Mouse (Mus musculus): ENCODE data around the gene Ugt1a7c. TPM values are rescaled to one million over a fixed set of nuclear protein-coding genes. Genes with fewer than 3 reads are reported as not detected.

Gene Ugt1a7c
- polyA plus RNA-seq, 1 experiment from 2014 or later, result 2.8 TPM

DNA sequence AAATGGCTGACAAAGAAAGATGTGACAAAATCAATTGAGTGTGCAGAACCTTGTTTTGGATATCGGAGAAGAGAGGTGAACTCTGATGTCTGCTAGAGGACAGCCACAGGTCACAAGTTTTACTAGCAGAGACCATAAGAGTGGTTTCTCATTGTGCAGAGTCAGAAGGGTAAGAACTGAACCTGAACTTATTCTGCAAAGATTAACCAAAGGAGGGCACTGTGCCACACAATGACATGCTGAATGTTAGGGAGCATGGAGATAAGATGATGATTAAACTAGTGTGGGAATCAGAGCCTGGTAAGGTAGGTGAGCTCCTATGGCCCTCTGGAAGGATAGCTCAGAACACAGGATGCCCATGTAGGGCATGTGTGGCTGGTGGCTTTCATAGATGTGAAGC, 100.8 kb downstream of the Ugt1a7c start:
- Histone ChIP-seq H3K4me1 (replicated peaks; ENCODE audit: control insufficient read depth, insufficient read depth, low read length) (no peaks in the 10 kb centered on the region), H3K27me3 (replicated peaks; ENCODE audit: control insufficient read depth, insufficient read depth, low read length) (no peaks in the 10 kb centered on the region), H3K9me3 (ENCODE audit: control insufficient read depth, low read length) (no peaks in the 10 kb centered on the region), H3K36me3 (ENCODE audit: control insufficient read depth, insufficient read depth, low read length) (no peaks in the 10 kb centered on the region), H3K27ac (ENCODE audit: low read depth, low read length) (no peak overlapping the region), H3K4me2 (no peak overlapping the region), H3K4me3 (ENCODE audit: low read depth, low read length) (no peak overlapping the region), H3K9ac (ENCODE audit: low read depth, low read length) (no peak overlapping the region)
- ATAC-seq (replicated peaks; ENCODE audit: low FRiP score) (no peak), DNase-seq (ENCODE audit: low spot score) (no peak)
- WGBS, result 90% methylated on average over 1 of the region's 1 CpGs

DNA sequence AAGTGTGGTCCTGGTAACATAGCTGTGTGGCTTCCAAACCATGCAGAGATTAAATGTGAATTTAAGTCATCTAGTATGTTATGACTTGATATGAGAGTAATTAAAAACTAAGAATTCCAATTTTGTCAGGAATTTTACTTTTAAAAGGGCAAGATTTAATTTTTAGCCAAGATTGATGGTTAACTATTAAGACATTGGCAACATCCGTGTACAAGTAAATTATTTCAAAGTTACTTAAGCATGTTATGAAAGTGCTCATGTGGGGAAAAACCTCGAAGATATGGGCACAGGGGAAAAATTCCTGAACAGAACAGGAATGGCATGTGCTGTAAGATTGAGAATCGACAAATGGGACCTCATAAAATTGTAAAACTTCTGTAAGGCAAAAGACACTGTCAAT, 102.6 kb downstream of the Ugt1a7c start:
- Histone ChIP-seq H3K36me3 (ENCODE audit: control insufficient read depth, insufficient read depth, low read length) (no peaks in the 10 kb centered on the region), H3K27me3 (replicated peaks; ENCODE audit: control insufficient read depth, insufficient read depth, low read length) (no peaks in the 10 kb centered on the region), H3K27ac (ENCODE audit: low read depth, low read length) (no peak overlapping the region), H3K9ac (ENCODE audit: low read depth, low read length) (no peak overlapping the region), H3K9me3 (ENCODE audit: control insufficient read depth, low read length) (no peaks in the 10 kb centered on the region), H3K4me2 (no peak overlapping the region), H3K4me1 (replicated peaks; ENCODE audit: control insufficient read depth, insufficient read depth, low read length) (no peaks in the 10 kb centered on the region), H3K4me3 (ENCODE audit: low read depth, low read length) (no peak overlapping the region)
- WGBS, result 67% methylated on average over 3 of the region's 3 CpGs
- ATAC-seq (replicated peaks; ENCODE audit: low FRiP score) (no peak), DNase-seq (ENCODE audit: low spot score) (no peak)

DNA sequence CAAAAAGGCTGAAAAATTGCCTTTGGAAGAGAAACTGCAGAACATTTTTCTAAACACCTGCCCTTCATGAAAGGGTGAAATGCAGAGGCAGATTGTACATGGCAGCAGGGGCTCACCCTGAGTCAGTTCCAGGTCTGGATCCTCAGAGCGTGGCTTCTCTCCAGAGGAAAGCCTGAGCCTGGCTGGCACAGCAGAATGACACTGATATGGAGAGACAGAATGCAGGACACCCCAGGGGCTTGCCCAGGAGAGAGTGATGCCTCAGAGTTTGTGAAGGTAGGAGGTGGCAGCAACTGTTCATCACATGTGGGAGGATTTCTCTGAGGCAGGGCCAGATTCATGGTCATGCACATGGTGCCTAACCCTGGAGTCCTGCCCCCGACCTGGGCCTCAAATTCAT, 105.1 kb downstream of the Ugt1a7c start:
- no peak for ATAC-seq (replicated peaks; ENCODE audit: low FRiP score)

DNA sequence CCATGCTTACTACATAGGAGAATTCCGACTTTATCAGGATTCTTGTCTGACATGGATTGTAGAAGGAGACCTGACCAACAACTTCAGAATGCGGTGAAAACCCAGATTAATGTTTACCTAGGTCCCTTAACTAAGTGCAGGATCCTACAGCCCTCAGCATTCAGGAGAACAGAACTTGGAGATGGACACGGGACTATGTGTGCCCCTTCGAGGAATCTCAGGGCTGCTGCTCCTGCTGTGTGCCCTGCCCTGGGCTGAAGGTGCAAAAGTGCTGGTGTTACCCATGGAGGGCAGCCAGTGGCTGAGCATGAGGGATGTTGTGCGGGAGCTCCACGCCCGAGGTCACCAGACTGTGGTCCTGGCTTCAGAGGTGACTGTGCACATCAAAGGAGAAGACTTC, 105.6 kb downstream of the Ugt1a7c start, which contains the start of gene Ugt1a2:
Gene Ugt1a2 (plus strand): TSS at position 146 of the 400 bp plus-strand sequence.
- no peak within 1 kb of the TSS for H3K27ac ChIP-seq (ENCODE audit: low read depth, low read length)
- H3K4me2 ChIP-seq, result no peak within 1 kb of the TSS
- H3K36me3 ChIP-seq (ENCODE audit: control insufficient read depth, insufficient read depth, low read length), result no peaks in the 10 kb centered on the region
- H3K9ac ChIP-seq (ENCODE audit: low read depth, low read length), result no peak within 1 kb of the TSS
- ATAC-seq (replicated peaks; ENCODE audit: low FRiP score), result no peak
- no peaks in the 10 kb centered on the region for H3K27me3 ChIP-seq (replicated peaks; ENCODE audit: control insufficient read depth, insufficient read depth, low read length)
- H3K4me1 ChIP-seq (replicated peaks; ENCODE audit: control insufficient read depth, insufficient read depth, low read length), result no peaks in the 10 kb centered on the region
- no peaks in the 10 kb centered on the region; the same call in 1 of the 2 replicates for H3K9me3 ChIP-seq (ENCODE audit: control insufficient read depth, low read length)
- no peak for DNase-seq (ENCODE audit: low spot score)
- H3K4me3 ChIP-seq (ENCODE audit: low read depth, low read length), result no peak within 1 kb of the TSS
- 64% methylated on average over 7 of the region's 7 CpGs for WGBS

More for the DNA sequence above, 105.1 kb downstream of the Ugt1a7c start:
- H3K4me1 ChIP-seq (replicated peaks; ENCODE audit: control insufficient read depth, insufficient read depth, low read length), result no peaks in the 10 kb centered on the region
- H3K27ac ChIP-seq (ENCODE audit: low read depth, low read length), result no peak overlapping the region
- no peaks in the 10 kb centered on the region; the same call in 1 of the 2 replicates for H3K9me3 ChIP-seq (ENCODE audit: control insufficient read depth, low read length)
- no peak overlapping the region for H3K4me2 ChIP-seq
- DNase-seq (ENCODE audit: low spot score), result no peak
- WGBS, result 73% methylated on average over 2 of the region's 2 CpGs
- no peaks in the 10 kb centered on the region for H3K36me3 ChIP-seq (ENCODE audit: control insufficient read depth, insufficient read depth, low read length)
- no peak overlapping the region for H3K9ac ChIP-seq (ENCODE audit: low read depth, low read length)
- H3K4me3 ChIP-seq (ENCODE audit: low read depth, low read length), result no peak overlapping the region
- no peaks in the 10 kb centered on the region for H3K27me3 ChIP-seq (replicated peaks; ENCODE audit: control insufficient read depth, insufficient read depth, low read length)

DNA sequence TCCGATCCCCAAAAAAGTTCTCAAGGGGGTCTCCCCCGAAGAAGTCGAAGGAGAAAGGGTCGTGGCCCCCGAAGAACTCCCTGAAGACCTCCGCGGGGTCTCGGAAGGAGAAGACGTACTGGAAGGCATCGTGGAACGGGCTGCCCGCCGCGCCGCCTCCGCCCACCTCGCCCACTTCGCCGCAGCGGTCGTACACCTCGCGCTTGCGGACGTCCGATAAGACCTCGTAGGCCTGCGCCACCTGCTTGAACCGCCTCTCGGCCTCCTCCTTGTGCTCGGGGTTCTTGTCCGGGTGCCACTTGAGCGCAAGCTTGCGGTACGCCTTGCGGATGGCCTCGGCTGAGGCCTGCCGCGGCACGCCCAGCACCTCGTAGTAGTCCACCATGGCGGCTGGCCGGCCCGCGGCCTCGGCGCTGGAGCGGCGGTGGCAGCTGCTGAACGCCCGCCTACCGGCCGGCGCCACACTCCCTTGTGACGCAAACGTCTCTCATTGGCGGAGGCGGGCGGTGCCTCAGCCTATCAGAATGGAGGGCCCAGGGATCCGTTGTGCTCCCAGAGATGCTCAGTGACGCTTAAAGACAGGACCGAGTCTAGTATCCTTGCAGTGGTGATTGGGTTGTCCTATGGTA, 110.5 kb downstream of the Ugt1a7c start, which contains the start of gene Dnajb3:
Gene Dnajb3 (minus strand): TSS at position 489 of the 629 bp plus-strand sequence.
- peak within 1 kb of the TSS; percentile 83 for H3K27ac ChIP-seq (ENCODE audit: low read depth, low read length)
- no peaks in the 10 kb centered on the region; the same call in 1 of the 2 replicates for H3K9me3 ChIP-seq (ENCODE audit: control insufficient read depth, low read length)
- DNase-seq (ENCODE audit: low spot score), result peak; percentile 82
- peaks cover 3% of the 10 kb centered on the region; the same call in 1 of the 2 replicates for H3K4me1 ChIP-seq (replicated peaks; ENCODE audit: control insufficient read depth, insufficient read depth, low read length)
- ATAC-seq (replicated peaks; ENCODE audit: low FRiP score), result peak; percentile 88
- peak within 1 kb of the TSS; percentile 77 for H3K4me2 ChIP-seq
- H3K36me3 ChIP-seq (ENCODE audit: control insufficient read depth, insufficient read depth, low read length), result no peaks in the 10 kb centered on the region
- peak within 1 kb of the TSS; percentile 56 for H3K4me3 ChIP-seq (ENCODE audit: low read depth, low read length)
- H3K9ac ChIP-seq (ENCODE audit: low read depth, low read length), result peak within 1 kb of the TSS; percentile 76
- H3K27me3 ChIP-seq (replicated peaks; ENCODE audit: control insufficient read depth, insufficient read depth, low read length), result no peaks in the 10 kb centered on the region
- WGBS, result 6% methylated on average over 62 of the region's 62 CpGs

DNA sequence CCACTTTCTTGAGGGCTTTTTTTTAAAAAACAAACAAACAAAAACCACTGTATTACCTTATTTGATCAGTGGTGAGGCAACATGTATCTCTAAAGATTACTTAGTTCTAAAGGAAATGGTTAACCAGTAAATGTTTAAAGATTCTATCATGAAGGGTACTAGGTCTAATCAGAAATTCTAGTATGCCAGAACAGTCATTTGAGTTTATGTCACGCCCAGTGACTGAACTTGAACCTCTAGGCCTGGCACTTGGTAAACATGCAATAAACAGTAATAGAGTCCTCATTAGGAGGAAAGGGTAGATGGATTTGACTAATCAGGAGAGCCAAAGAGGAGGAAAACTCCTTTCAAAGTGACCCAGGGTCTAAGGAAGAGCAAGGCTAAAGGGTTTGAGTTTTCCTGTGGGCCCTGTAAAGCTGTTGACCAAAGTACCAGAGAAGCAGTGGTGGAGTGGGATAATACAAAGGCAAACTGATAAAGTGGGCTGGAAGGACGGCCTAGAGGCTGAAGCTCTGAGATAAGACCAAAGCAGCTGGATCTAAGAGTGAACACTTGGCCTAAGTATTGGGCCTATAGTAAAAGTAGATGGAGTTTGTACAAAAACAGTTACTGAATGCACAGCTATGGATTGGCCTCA, 112.1 kb downstream of the Ugt1a7c start:
- H3K4me2 ChIP-seq, result peak overlapping the region; percentile 37
- H3K27me3 ChIP-seq (replicated peaks; ENCODE audit: control insufficient read depth, insufficient read depth, low read length), result no peaks in the 10 kb centered on the region
- WGBS, result 47% methylated on average over 2 of the region's 2 CpGs
- no peak overlapping the region for H3K9ac ChIP-seq (ENCODE audit: low read depth, low read length)
- H3K36me3 ChIP-seq (ENCODE audit: control insufficient read depth, insufficient read depth, low read length), result no peaks in the 10 kb centered on the region
- H3K4me1 ChIP-seq (replicated peaks; ENCODE audit: control insufficient read depth, insufficient read depth, low read length), result peaks cover 3% of the 10 kb centered on the region; the same call in 1 of the 2 replicates
- DNase-seq (ENCODE audit: low spot score) (peak; percentile 32), ATAC-seq (replicated peaks; ENCODE audit: low FRiP score) (peak; percentile 88)
- H3K9me3 ChIP-seq (ENCODE audit: control insufficient read depth, low read length), result peaks cover 7% of the 10 kb centered on the region
- H3K4me3 ChIP-seq (ENCODE audit: low read depth, low read length), result no peak overlapping the region
- peak overlapping the region; percentile 83 for H3K27ac ChIP-seq (ENCODE audit: low read depth, low read length)

DNA sequence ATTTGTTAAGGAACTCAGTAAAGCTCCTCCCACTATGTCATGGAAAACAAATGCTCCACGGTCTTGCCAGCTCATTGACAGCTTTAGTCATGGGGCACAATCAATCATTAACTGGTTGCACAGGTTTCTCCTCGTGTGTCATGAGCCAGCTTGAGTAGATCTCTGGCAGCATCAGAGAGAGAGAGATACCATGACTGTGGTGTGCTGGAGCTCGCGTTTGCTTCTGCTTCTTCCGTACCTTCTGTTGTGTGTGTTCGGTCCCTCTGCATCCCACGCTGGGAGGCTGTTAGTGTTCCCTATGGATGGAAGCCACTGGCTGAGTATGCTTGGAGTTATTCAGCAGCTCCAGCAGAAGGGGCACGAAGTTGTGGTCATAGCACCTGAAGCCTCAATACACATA, 117.0 kb downstream of the Ugt1a7c start, which contains the start of gene Ugt1a1:
Gene Ugt1a1 (plus strand): TSS at position 148 of the 400 bp plus-strand sequence.
- Histone ChIP-seq H3K4me2 (no peak within 1 kb of the TSS), H3K4me1 (replicated peaks; ENCODE audit: control insufficient read depth, insufficient read depth, low read length) (peaks cover 3% of the 10 kb centered on the region; the same call in 1 of the 2 replicates), H3K9me3 (ENCODE audit: control insufficient read depth, low read length) (peaks cover 50% of the 10 kb centered on the region), H3K27ac (ENCODE audit: low read depth, low read length) (no peak within 1 kb of the TSS), H3K36me3 (ENCODE audit: control insufficient read depth, insufficient read depth, low read length) (no peaks in the 10 kb centered on the region), H3K4me3 (ENCODE audit: low read depth, low read length) (no peak within 1 kb of the TSS), H3K9ac (ENCODE audit: low read depth, low read length) (no peak within 1 kb of the TSS), H3K27me3 (replicated peaks; ENCODE audit: control insufficient read depth, insufficient read depth, low read length) (no peaks in the 10 kb centered on the region)
- WGBS, result 64% methylated on average over 8 of the region's 8 CpGs
- ATAC-seq (replicated peaks; ENCODE audit: low FRiP score) (no peak; the same call in 1 of the 2 replicates), DNase-seq (ENCODE audit: low spot score) (peak; percentile 42)

DNA sequence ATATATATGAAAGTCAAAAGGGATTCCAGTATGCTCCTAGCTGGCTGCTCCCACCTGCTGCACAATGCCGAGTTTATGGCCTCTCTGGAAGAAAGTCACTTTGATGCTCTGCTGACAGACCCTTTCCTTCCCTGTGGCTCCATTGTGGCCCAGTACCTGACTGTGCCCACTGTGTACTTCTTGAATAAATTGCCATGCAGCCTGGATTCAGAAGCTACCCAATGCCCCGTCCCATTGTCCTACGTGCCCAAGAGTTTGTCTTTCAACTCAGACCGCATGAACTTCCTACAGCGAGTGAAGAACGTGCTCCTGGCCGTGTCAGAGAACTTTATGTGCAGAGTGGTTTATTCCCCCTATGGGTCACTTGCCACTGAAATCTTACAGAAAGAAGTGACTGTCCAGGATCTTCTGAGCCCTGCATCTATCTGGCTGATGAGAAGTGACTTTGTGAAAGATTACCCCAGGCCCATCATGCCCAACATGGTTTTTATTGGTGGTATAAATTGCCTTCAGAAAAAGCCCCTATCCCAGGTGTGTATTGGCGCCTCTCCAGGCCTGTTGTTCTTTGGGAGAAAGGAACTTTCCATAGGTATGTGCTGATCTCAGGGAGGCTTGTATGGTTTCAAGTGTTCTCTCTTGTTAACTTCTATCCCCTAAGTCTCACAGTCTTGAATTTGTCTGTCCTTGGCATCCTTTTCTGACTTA, 117.6 kb downstream of the Ugt1a7c start:
- WGBS, result 60% methylated on average over 8 of the region's 8 CpGs
- no peak overlapping the region for H3K4me3 ChIP-seq (ENCODE audit: low read depth, low read length)
- ATAC-seq (replicated peaks; ENCODE audit: low FRiP score) (peak; percentile 6; the same call in 1 of the 2 replicates), DNase-seq (ENCODE audit: low spot score) (peak; percentile 34)
- H3K9me3 ChIP-seq (ENCODE audit: control insufficient read depth, low read length), result peaks cover 57% of the 10 kb centered on the region
- no peaks in the 10 kb centered on the region for H3K36me3 ChIP-seq (ENCODE audit: control insufficient read depth, insufficient read depth, low read length)
- H3K9ac ChIP-seq (ENCODE audit: low read depth, low read length), result no peak overlapping the region
- no peak overlapping the region for H3K27ac ChIP-seq (ENCODE audit: low read depth, low read length)
- H3K4me1 ChIP-seq (replicated peaks; ENCODE audit: control insufficient read depth, insufficient read depth, low read length), result peaks cover 2% of the 10 kb centered on the region; the same call in 1 of the 2 replicates
- H3K27me3 ChIP-seq (replicated peaks; ENCODE audit: control insufficient read depth, insufficient read depth, low read length), result no peaks in the 10 kb centered on the region
- H3K4me2 ChIP-seq, result no peak overlapping the region
